Mouse (Mus musculus) left cerebral cortex, adult 2 months (tissue): ENCODE measurements around the gene Ddx6. TPM values are rescaled to one million over a fixed set of nuclear protein-coding genes. Genes with fewer than 3 reads are reported as not detected.
"Not testable (repeated sequence)": the region's sequence is repeated elsewhere in the genome, so short reads cannot be mapped to it uniquely, and the experiment has no call there.

ENCODE experiments used
- DNase-seq, 2 experiments: peaks; one replicate each; pipeline ENCODE4 v3.0.0; 2021 to 2022; ENCODE audit warnings: low spot score in 2 of 2, mixed read lengths in 1 of 2; ENCODE audit errors: extremely low spot score in 1 of 2
- H3K27ac ChIP-seq: fragments of 200-600 bp; 2 replicates; pipeline ENCODE4 v1.8.1; 2022
- H3K4me3 ChIP-seq: fragments of 200-600 bp; 2 replicates; pipeline ENCODE4 v1.8.1; 2022
- CTCF ChIP-seq: fragments of 200-600 bp; IDR thresholded peaks from 2 replicates; pipeline ENCODE4 v1.8.1; 2022; ENCODE audit warnings: antibody characterized with exemption, mild to moderate bottlenecking, moderate library complexity
- intact Hi-C: fragments of 180-260 bp; cut with DNase I; formaldehyde crosslinking; loops from one replicate; pipeline ENCODE4 v1.15.1; 2025
- total RNA-seq, 2 experiments: library from RNA; stranded (reverse); gene quantifications; 2 replicates each; pipeline ENCODE4 v1.2.3; 2021

Ddx6 gene
- total RNA-seq, 2 experiments from 2014 or later, result 145 to 148 TPM

DNA sequence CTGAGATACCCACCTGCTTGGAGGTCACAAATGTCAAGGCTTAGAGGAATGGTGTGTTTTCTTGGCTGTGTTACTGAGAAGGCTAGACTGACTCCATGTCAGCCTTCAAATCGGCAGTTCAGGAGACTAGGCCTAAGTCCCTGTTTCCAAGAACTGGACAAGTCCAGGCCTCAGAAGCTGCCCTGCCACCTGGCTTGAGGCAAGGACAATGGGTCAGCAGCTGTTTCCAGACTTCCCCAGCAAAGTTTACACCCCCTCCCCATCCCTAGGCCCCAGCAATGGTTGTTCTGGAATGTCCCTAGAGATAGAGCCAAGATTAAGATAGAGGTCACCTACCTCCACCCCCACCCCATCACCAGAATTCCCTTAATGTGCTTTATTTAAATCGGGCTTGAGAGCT lies 7.0 kb upstream of the Ddx6 start:
- TF ChIP-seq CTCF, result no peak
- H3K27ac ChIP-seq, result no peak overlapping the region
- no peak overlapping the region for H3K4me3 ChIP-seq
- no peak for DNase-seq
- intact Hi-C loops, result no loop called here

DNA sequence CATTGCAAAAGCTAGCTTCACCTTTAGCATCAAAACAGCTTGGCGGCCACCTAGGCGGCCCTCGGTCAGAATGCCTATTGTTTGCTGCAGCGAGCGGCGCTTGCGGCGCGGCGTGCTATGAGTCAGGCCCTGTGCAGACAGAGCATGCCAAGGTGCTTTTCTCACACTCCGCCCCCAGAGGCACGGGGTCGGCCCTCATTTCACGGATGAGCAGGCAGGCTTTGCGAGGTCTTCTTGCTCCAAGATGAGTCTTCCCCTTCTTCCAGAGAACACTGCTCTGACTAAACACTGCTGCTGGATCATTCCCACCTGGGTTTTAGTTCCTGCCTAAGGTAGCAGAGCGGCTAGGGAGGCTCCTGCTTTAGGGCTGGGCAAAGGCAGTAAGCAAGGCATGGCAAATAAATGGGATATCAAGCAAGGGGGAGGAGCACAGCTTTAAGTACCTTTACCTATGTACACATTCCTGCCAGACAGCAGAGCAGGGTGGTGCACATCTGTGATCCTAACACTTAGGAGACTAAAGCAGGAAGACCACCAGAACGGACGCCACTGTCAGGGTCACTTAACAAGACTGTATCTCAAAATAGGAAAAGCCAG lies 5.7 kb upstream of the Ddx6 start:
- Histone ChIP-seq H3K4me3 (no peak overlapping the region), H3K27ac (no peak overlapping the region)
- peak in 1 of 2 experiments; percentile 37 for DNase-seq
- intact Hi-C loops, result no loop called here
- no peak for TF ChIP-seq CTCF

DNA sequence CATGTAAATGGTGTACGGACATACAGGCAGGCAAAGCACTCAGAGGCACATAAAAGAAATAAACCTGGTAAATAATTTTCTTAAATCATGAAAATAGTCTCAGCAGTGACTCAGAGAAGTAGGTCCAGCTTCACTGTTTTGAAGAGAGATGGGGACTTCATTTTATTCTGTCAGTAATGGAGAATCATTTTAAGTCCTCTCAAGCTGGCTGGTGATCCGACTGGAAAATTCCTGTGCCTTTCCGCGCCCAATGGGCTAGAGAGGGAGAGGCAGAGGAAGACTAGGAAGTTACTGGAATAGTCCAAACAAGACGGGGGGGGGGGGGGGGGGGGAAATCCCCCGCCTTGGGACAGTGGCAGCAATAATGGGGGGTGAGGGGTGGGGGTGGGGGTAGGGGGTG lies 5.1 kb upstream of the Ddx6 start:
- intact Hi-C loops, result no loop called here
- Histone ChIP-seq H3K27ac (no peak overlapping the region), H3K4me3 (no peak overlapping the region)
- no peak for TF ChIP-seq CTCF
- no peak for DNase-seq

DNA sequence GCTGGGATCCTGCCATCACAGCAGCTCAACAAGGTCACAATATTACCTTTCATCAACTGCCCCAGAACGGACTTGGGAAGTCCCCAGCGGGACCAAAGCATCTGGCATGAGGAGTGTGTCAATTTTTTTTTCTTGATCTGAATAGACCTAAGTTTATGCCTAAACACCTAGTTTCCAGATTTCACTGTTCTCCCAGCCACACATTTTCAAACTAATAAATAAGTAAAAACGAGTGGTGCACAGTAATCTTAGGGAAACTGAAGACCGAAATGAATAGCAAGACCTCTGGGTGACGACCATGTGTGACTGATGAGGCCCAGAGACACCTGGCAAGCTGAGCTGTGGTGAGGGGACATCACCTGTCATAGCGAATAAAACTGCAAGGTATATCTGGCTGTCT lies 3.9 kb upstream of the Ddx6 start:
- DNase-seq, result no peak
- Histone ChIP-seq H3K4me3 (no peak overlapping the region), H3K27ac (no peak overlapping the region)
- intact Hi-C loops, result no loop called here
- TF ChIP-seq CTCF, result no peak

DNA sequence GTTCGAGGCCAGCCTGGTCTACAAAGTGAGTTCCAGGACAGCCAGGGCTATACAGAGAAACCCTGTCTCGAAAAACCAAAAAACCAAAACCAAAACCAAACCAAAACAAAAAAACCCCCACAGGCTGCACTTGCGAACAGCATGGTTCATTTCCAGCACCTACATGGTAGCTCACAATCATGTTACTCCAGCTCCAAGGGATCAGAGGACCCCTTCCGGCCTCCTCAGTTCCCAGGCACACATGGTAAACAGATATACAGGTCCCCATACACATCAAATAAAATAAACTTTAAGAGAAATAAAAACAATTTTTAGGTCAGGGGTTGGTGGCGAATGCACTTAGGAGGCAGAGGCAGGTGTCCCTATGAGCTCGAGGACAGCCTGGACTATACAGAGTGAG lies 1.9 kb upstream of the Ddx6 start:
- DNase-seq, result no peak
- H3K4me3 ChIP-seq, result no peak overlapping the region; the same call in 1 of the 2 replicates
- intact Hi-C loops, result no loop called here
- no peak for TF ChIP-seq CTCF
- H3K27ac ChIP-seq, result no peak overlapping the region

DNA sequence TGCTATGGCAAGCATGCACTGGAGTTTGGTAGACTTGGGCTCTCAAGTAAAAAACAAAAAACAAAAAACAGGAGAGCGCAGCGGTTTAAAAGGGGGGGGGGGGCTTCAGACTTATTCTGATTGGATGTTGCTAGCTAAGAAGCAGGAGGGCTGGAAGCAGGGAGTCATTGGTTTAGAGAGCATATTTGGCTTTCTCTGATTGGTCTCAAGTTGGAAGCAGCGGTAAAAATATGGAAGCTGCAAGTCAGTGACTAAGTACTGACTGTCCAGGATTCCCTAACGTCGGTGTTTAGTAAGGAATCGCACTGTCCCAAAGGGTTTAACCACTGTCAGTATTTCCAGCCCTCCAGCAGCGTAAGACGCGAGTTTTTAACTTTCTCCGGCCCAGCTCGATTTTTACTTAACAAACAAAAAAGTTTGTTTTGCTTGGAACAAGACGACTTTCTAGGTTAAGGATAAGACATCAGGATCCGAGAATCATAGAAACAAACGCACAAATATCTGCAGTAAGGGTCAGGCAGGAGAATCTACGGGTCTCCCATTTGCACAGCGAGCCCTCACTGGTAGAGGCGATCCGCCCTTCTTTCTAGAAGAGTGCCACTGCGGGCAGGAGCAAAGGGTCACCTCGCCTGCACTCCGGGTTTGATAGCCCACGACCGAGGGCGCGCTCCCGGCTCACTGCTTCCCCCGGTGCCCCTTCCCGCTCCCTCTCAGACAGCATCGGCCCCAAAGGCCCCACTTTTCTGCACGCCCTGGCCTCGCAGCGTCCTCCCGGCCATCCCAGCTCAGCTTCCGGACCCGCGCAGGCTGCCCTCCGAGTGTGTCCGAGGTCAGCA lies 1.0 kb upstream of the Ddx6 start:
- intact Hi-C loops, result loop anchor here (2.0 kb wide), 1 partner anchor 93 kb away; no protein-coding TSS in a partner anchor
- peak overlapping the region; percentile 99 for H3K27ac ChIP-seq
- peak; percentile 25 to 35 for DNase-seq
- no peak for TF ChIP-seq CTCF
- peak overlapping the region; percentile 62 for H3K4me3 ChIP-seq

DNA sequence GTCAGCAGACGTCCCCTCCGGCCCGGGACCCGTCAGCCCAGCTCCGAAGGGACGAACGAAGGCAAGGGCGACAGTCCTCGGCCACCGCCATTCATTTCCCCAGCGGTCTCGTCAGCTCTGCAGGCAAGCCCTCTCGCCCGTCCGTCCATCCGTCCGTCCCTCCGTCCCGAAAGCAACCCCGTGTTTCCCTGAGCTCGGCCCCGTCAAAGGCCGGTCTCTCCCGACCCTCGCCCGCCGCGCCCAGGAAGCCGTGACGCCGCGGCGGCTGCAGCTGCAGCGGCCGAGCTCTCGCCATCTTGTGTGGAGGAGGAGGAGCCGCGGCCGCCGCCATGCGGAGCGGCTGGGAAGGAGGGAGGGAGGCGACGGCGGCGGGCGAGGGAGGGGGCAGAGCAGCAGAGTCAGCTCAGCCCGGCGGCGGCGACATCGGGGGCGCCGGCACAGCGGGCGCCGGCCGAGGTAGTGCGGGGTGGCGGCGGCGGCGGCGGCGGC lies 358 bp upstream of the Ddx6 start:
- Histone ChIP-seq H3K27ac (peak overlapping the region; percentile 99), H3K4me3 (peak overlapping the region; percentile 62)
- TF ChIP-seq CTCF, result no peak; the same call in 1 of the 2 replicates
- DNase-seq, result peak; percentile 85 to 86
- intact Hi-C loops, result loop anchor here (2.0 kb wide), 1 partner anchor 94 kb away; no protein-coding TSS in a partner anchor

DNA sequence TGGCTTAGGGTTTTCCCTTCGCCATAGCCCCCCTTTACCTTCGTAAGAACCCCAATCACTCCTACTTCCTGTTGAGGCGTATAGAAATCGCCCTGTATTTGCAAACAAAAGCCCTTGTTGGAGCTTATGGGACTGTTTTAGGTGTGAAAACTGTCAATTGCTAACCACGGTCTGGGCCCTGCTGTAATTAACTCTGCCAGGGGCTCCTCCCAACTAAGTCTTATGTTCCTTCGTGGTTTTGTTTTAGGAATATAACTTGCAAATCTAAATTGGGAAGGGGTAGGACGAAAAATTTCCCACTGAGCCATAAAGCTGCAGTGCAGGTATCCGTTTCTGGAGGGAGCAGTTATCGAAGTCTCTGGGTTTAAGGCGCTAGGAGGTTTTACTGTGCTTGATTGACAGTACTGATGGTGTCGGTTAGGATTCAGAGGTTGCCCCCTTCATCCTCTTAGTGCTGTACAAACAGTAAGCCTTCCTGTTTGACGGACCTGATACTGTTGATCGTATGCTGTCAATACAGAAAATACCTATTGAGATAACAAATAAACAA lies 999 bp downstream of the Ddx6 start:
- intact Hi-C loops, result loop anchor here (2.0 kb wide), 1 partner anchor 95 kb away; no protein-coding TSS in a partner anchor
- no peak for TF ChIP-seq CTCF
- H3K4me3 ChIP-seq, result peak overlapping the region; percentile 62
- H3K27ac ChIP-seq, result peak overlapping the region; percentile 99
- no peak for DNase-seq

DNA sequence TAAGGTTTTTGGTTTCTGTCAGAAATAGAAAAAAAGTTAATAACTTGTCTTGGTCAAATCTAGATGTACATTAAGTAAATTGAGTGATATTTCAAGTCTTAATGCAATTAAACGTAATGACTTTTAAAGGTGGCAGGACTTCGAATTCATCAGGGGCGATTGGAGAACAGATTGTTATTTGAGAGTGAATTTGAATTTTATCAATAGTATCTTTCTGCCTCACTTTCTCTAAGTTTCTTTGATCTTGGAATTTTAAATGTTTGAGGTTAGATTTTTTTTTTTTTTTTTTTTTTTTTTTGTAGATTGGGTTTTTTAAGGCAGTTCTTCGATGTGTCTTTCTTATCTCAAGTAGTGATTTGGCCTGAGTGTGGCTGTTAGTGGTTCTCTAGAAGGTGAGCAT lies 2.0 kb downstream of the Ddx6 start:
- no peak for DNase-seq
- Histone ChIP-seq H3K27ac (no peak overlapping the region), H3K4me3 (peak overlapping the region; percentile 62)
- TF ChIP-seq CTCF, result no peak
- intact Hi-C loops, result no loop called here

DNA sequence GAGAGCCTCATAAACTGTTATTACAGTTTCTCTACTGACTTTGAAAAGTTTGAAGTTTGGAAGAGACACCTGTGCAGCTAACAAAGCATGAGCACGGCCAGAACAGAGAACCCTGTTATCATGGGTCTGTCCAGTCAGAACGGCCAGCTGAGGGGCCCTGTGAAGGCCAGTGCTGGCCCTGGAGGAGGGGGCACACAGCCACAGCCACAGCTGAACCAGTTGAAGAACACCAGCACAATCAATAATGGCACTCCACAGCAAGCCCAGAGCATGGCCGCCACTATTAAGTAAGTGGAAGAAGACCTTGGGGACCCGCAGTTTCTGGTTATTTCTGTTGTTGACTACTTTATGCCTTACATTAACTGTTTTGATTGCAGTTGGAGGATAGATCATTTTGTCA lies 2.6 kb downstream of the Ddx6 start:
- Histone ChIP-seq H3K27ac (no peak overlapping the region), H3K4me3 (no peak overlapping the region)
- intact Hi-C loops, result no loop called here
- TF ChIP-seq CTCF, result no peak
- no peak for DNase-seq

DNA sequence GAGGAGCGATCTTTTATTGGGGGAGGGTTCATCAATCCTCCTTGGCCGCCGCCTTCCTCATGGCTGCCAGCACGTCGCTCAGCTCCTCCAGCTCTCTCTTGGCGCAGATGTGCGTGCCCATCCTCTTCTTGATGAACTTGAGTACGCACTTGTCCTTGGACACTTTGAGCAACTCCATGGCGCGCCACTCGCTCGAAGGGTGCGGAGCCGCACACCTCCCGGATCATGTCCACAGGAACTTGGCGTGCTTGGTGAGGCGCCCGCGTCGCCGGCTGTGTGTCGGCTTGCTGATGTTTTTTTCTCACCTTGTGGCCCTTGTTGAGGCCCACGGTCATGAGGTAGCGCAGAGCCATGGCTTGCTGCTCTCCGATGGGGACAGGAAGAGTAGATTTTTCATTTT lies 5.7 kb downstream of the Ddx6 start:
- no peak for TF ChIP-seq CTCF
- DNase-seq, result no peak
- Histone ChIP-seq H3K27ac (no peak overlapping the region), H3K4me3 (no peak overlapping the region)
- intact Hi-C loops, result loop anchor here (1.0 kb wide), 1 partner anchor 40 kb away; no protein-coding TSS in a partner anchor

DNA sequence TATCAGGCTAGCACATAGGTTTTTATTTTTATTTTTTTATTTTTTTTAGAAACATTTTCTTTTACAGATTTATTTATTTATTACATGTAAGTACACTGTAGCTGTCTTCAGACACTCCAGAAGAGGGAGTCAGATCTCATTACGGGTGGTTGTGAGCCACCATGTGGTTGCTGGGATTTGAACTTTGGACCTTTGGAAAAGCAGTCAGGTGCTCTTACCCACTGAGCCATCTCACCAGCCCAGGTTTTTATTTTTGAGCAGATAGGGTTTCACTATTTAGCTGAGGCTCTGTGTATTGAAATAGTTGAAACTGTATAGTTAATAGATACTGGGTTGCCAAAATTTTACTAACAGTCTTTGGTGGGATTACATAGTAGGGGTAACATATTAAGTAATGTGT lies 8.4 kb downstream of the Ddx6 start:
- DNase-seq, H3K4me3 ChIP-seq, intact Hi-C loops, H3K27ac ChIP-seq: not testable (repeated sequence)
